Mouse (Mus musculus) midbrain, embryonic 12.5 days (tissue): ENCODE results near the gene Nova2. TPM values are rescaled to one million over a fixed set of nuclear protein-coding genes. Genes with fewer than 3 reads are reported as not detected.

Experiments used
- ATAC-seq: fragments of 200-750 bp; cut with Nextera tagmentation; 2 replicates; pipeline ENCODE4 v1.8.0; 2017; ENCODE audit warnings: low read depth, moderate TSS enrichment, moderate library complexity; ENCODE audit not compliant: low FRiP score
- H3K27ac ChIP-seq: fragments of 300-500 bp; sonication (generic); replicated peaks from 2 replicates; pipeline ENCODE4 v1.5.1; 2016; ENCODE audit warnings: mild to moderate bottlenecking
- H3K27me3 ChIP-seq: fragments of 300-500 bp; sonication (generic); 2 replicates; pipeline ENCODE4 v1.6.1; 2016; ENCODE audit warnings: mild to moderate bottlenecking
- H3K36me3 ChIP-seq: fragments of 300-500 bp; sonication (generic); 2 replicates; pipeline ENCODE4 v1.6.1; 2016
- H3K4me1 ChIP-seq: fragments of 300-500 bp; sonication (generic); 2 replicates; pipeline ENCODE4 v1.6.1; 2016
- H3K4me2 ChIP-seq: fragments of 300-500 bp; sonication (generic); replicated peaks from 2 replicates; pipeline ENCODE4 v1.6.1; 2016; ENCODE audit warnings: mild to moderate bottlenecking, moderate library complexity
- H3K4me3 ChIP-seq: fragments of 300-500 bp; sonication (generic); 2 replicates; pipeline ENCODE4 v1.5.1; 2016; ENCODE audit warnings: mild to moderate bottlenecking
- H3K9ac ChIP-seq: fragments of 300-500 bp; sonication (generic); replicated peaks from 2 replicates; pipeline ENCODE4 v1.6.1; 2016; ENCODE audit warnings: mild to moderate bottlenecking, moderate library complexity
- H3K9me3 ChIP-seq: fragments of 300-500 bp; sonication (generic); 2 replicates; pipeline ENCODE4 v1.6.1; 2016; ENCODE audit warnings: mild to moderate bottlenecking
- WGBS: fragments of 180-500 bp; shearing (Covaris S2); methylation state at CpG from one replicate; pipeline ENCODE4 v1.1.7; 2016; 5-methylcytosine and 5-hydroxymethylcytosine counted together
- polyA plus RNA-seq: library from polyadenylated mRNA; unstranded; fragments of >200 nt; fragmentation: Nextera tagmentation; extraction: Ambion mirVana; gene quantifications from 2 replicates; pipeline ENCODE4 v1.2.1, GENCODE M21; 2016

Gene Nova2
- polyA plus RNA-seq, 1 experiment from 2014 or later, result 12.0 TPM

- Histone ChIP-seq H3K36me3 (peaks cover 24% of the 10 kb centered on the region), H3K4me1 (peaks cover 44% of the 10 kb centered on the region), H3K9me3 (no peaks in the 10 kb centered on the region), H3K4me2 (peak overlapping the region; percentile 94), H3K27me3 (no peaks in the 10 kb centered on the region), H3K27ac (peak overlapping the region; percentile 90), H3K9ac (peak overlapping the region; percentile 92), H3K4me3 (peak overlapping the region; percentile 92)
- ATAC-seq, result peak; percentile 1; the same call in 1 of the 2 replicates
- 7% methylated on average over 34 of the region's 34 CpGs for WGBS
These were observed 79.0 kb downstream of the Nova2 start for GRCm38 (mm10) chr7:19004631-19005079.

GRCm38 (mm10) chr7:19005417-19006121, 79.9 kb downstream of the Nova2 start:
- Histone ChIP-seq H3K4me1 (peaks cover 44% of the 10 kb centered on the region), H3K4me2 (peak overlapping the region; percentile 94), H3K27ac (no peak overlapping the region), H3K27me3 (no peaks in the 10 kb centered on the region), H3K36me3 (peaks cover 24% of the 10 kb centered on the region), H3K9ac (peak overlapping the region; percentile 92; the same call in 1 of the 2 replicates), H3K9me3 (no peaks in the 10 kb centered on the region), H3K4me3 (peak overlapping the region; percentile 92)
- no peak for ATAC-seq
- WGBS, result 81% methylated on average over 34 of the region's 34 CpGs

GRCm38 (mm10) chr7:19006476-19006875, 80.8 kb downstream of the Nova2 start:
- 11% methylated on average over 12 of the region's 12 CpGs for WGBS
- Histone ChIP-seq H3K9ac (no peak overlapping the region), H3K4me1 (peaks cover 40% of the 10 kb centered on the region), H3K9me3 (no peaks in the 10 kb centered on the region), H3K36me3 (peaks cover 24% of the 10 kb centered on the region), H3K4me3 (0 out of 2 replicates have a peak overlapping the region, but pooled peaks have one; percentile 92), H3K27ac (no peak overlapping the region), H3K4me2 (peak overlapping the region; percentile 94), H3K27me3 (no peaks in the 10 kb centered on the region)
- ATAC-seq, result no peak

- Histone ChIP-seq H3K9me3 (no peaks in the 10 kb centered on the region), H3K27ac (no peak overlapping the region), H3K4me2 (0 out of 2 replicates have a peak overlapping the region, but pooled peaks have one; percentile 23), H3K4me1 (peaks cover 46% of the 10 kb centered on the region), H3K4me3 (no peak overlapping the region), H3K36me3 (peaks cover 24% of the 10 kb centered on the region), H3K27me3 (no peaks in the 10 kb centered on the region), H3K9ac (no peak overlapping the region)
- no peak for ATAC-seq
- WGBS, result 84% methylated on average over 13 of the region's 13 CpGs
These were observed 81.6 kb downstream of the Nova2 start for GRCm38 (mm10) chr7:19007026-19007977.

- Histone ChIP-seq H3K9ac (no peak overlapping the region), H3K9me3 (no peaks in the 10 kb centered on the region), H3K27ac (no peak overlapping the region; the same call in 1 of the 2 replicates), H3K36me3 (peaks cover 17% of the 10 kb centered on the region), H3K4me1 (peaks cover 28% of the 10 kb centered on the region), H3K4me3 (no peak overlapping the region), H3K27me3 (no peaks in the 10 kb centered on the region), H3K4me2 (no peak overlapping the region)
- ATAC-seq, result no peak
- WGBS, result 83% methylated on average over 7 of the region's 7 CpGs
These were observed 84.9 kb downstream of the Nova2 start for GRCm38 (mm10) chr7:19010581-19010980.

GRCm38 (mm10) chr7:19012025-19012621, 86.4 kb downstream of the Nova2 start:
- Histone ChIP-seq H3K4me1 (peaks cover 13% of the 10 kb centered on the region), H3K27me3 (no peaks in the 10 kb centered on the region), H3K36me3 (peaks cover 4% of the 10 kb centered on the region; the same call in 1 of the 2 replicates), H3K4me2 (peak overlapping the region; percentile 57), H3K9me3 (no peaks in the 10 kb centered on the region), H3K4me3 (peak overlapping the region; percentile 32), H3K27ac (no peak overlapping the region), H3K9ac (peak overlapping the region; percentile 64)
- 3% methylated on average over 31 of the region's 31 CpGs for WGBS
- ATAC-seq, result peak; percentile 47; the same call in 1 of the 2 replicates

- H3K27ac ChIP-seq, result no peak overlapping the region
- no peaks in the 10 kb centered on the region for H3K9me3 ChIP-seq
- no peaks in the 10 kb centered on the region for H3K36me3 ChIP-seq
- peaks cover 9% of the 10 kb centered on the region for H3K4me1 ChIP-seq
- no peak overlapping the region for H3K4me2 ChIP-seq
- H3K27me3 ChIP-seq, result no peaks in the 10 kb centered on the region
- ATAC-seq, result no peak
- 82% methylated on average over 1 of the region's 2 CpGs for WGBS
- no peak overlapping the region for H3K4me3 ChIP-seq
- no peak overlapping the region for H3K9ac ChIP-seq
These were observed 87.2 kb downstream of the Nova2 start for GRCm38 (mm10) chr7:19012882-19013281.

GRCm38 (mm10) chr7:19014452-19014851, 88.8 kb downstream of the Nova2 start:
- no peaks in the 10 kb centered on the region for H3K36me3 ChIP-seq
- H3K9me3 ChIP-seq, result no peaks in the 10 kb centered on the region
- H3K9ac ChIP-seq, result no peak overlapping the region
- H3K4me3 ChIP-seq, result no peak overlapping the region
- no peak overlapping the region for H3K4me2 ChIP-seq
- no peak overlapping the region for H3K27ac ChIP-seq
- H3K27me3 ChIP-seq, result no peaks in the 10 kb centered on the region
- ATAC-seq, result no peak
- 62% methylated on average over 15 of the region's 15 CpGs for WGBS
- H3K4me1 ChIP-seq, result peaks cover 9% of the 10 kb centered on the region

Other genes starting within 250 kb of the Nova2 start
- not detected in 2 replicates for gene Psg20, start 239.7 kb upstream of the Nova2 start, polyA plus RNA-seq
- gene Psg22, start 207.8 kb upstream of the Nova2 start, polyA plus RNA-seq, result not detected in 2 replicates
- gene Psg19, start 127.4 kb upstream of the Nova2 start, polyA plus RNA-seq, result not detected in 2 replicates
- 0.08 and 0.10 TPM in 2 replicates for gene Psg17, start 104.3 kb upstream of the Nova2 start, polyA plus RNA-seq
- 0.59 and 0.63 TPM in 2 replicates for gene Mill2, start 85.9 kb upstream of the Nova2 start, polyA plus RNA-seq
- 2.5 and 4.2 TPM in 2 replicates for gene Pglyrp1, start 54.6 kb upstream of the Nova2 start, polyA plus RNA-seq
- 34.7 and 38.7 TPM in 2 replicates for gene Ccdc61, start 15.5 kb upstream of the Nova2 start, polyA plus RNA-seq
- gene Nanos2, start 61.5 kb downstream of the Nova2 start, polyA plus RNA-seq, result 0.20 and 0.33 TPM in 2 replicates
- gene Mypop, start 65.4 kb downstream of the Nova2 start, polyA plus RNA-seq, result 5.3 and 6.1 TPM in 2 replicates
- gene Irf2bp1, start 78.2 kb downstream of the Nova2 start, polyA plus RNA-seq, result 41.6 and 43.1 TPM in 2 replicates
- 0.09 and 0.10 TPM in 2 replicates for gene Foxa3, start 97.7 kb downstream of the Nova2 start, polyA plus RNA-seq
- 51.5 and 53.5 TPM in 2 replicates for gene Sympk, start 98.5 kb downstream of the Nova2 start, polyA plus RNA-seq
- gene Rsph6a, start 128.8 kb downstream of the Nova2 start, polyA plus RNA-seq, result not detected in 2 replicates
- gene Dmwd, start 150.3 kb downstream of the Nova2 start, polyA plus RNA-seq, result 20.8 and 21.0 TPM in 2 replicates
- gene Dmpk, start 158.0 kb downstream of the Nova2 start, polyA plus RNA-seq, result 11.2 and 11.7 TPM in 2 replicates
- gene Six5, start 168.7 kb downstream of the Nova2 start, polyA plus RNA-seq, result 7.4 and 7.9 TPM in 2 replicates
- 1.1 and 1.3 TPM in 2 replicates for gene Gm4969, start 192.5 kb downstream of the Nova2 start, polyA plus RNA-seq
- gene Fbxo46, start 194.0 kb downstream of the Nova2 start, polyA plus RNA-seq, result 20.6 and 21.9 TPM in 2 replicates
- gene Qpctl, start 223.4 kb downstream of the Nova2 start, polyA plus RNA-seq, result 21.0 and 22.0 TPM in 2 replicates
- 136 and 139 TPM in 2 replicates for gene Snrpd2, start 223.8 kb downstream of the Nova2 start, polyA plus RNA-seq
- gene Gipr, start 240.2 kb downstream of the Nova2 start, polyA plus RNA-seq, result 2.1 and 3.4 TPM in 2 replicates